Mouse (Mus musculus) MEL-GATA-1-ER (cell line): Measurements from ENCODE around the gene Gcc1.

Experiments
- DNase-seq: peaks from one replicate; pipeline ENCODE4 v3.0.0-alpha.2; 2012; ENCODE audit warnings: low read depth; ENCODE audit errors: extremely low read depth

Gene Gcc1

DNA sequence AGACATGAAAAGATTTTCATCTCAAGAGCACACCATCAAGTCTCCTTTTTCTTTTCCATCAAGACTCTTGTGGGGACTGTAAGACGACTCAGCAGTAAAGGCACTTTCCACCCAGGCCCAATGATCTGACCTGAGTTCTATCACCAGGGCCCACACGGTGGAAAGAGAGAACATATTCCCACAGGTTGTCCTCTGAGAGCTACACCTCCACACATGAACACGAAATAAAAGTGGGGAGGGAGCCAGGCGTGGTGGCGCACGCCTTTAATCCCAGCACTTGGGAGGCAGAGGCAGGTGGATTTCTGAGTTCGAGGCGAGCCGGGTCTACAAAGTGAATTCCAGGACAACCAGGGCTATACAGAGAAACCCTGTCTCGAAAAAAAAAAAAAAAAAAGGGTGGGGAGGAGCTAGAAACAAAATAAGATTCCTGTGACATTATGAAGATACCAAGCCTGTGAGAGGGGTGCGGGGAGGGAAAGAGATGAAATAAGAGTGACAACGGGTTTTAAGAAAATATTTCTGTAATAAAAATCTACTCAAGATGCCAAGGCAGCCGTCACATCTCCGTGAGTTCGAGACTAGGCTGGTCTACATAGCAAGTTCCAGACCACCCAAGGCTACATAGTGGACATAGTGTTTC is 5.4 kb downstream of the Gcc1 start:
- DNase-seq = no peak

GRCm38 (mm10) chr6:28421469-28422000 is 6.7 kb downstream of the Gcc1 start:
- peak; percentile 90 for DNase-seq

DNA sequence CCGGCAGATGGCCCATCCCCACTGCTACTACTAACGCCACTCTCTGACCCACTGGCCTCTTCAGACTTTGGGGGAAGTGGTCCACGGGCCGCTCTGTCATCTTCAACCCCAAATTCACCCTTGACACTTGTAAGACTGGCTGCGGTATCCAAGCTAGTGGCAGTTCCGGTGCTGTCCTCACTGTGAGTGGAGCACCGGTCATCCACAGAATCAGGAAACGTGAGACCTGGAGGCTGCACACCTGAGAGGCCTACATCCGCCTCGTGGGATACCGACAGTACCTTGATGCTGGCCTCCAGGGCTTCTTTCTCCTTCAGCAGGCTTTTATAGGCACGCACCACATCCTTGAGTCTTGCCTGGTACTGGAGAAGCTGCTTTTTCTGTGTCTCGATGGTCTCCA is 7.3 kb downstream of the Gcc1 start:
- DNase-seq = no peak

- no peak for DNase-seq
Observed at GRCm38 (mm10) chr6:28420361-28420760, 7.8 kb downstream of the Gcc1 start.

DNA sequence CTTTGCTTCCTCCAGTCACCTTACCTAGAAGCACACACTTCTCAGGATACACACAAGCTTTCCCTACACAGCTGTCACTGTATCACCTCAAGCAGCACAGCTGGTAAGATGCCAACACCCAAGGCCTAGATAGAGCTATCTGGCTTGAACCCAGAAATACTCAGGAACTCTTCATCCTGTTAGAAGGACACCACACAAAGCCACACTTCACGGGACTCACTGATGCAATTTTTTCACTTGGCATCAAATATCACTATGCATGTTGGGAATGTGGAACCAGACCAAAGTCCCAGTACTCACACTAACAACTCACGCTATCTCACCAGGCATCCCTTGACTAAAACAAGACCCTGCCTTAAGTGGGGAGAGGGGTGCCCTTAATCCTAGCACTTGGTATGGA is 8.5 kb downstream of the Gcc1 start:
- no peak for DNase-seq

- no peak for DNase-seq
Observed at GRCm38 (mm10) chr6:28418449-28418848, 9.7 kb downstream of the Gcc1 start.

- DNase-seq = no peak
Observed at GRCm38 (mm10) chr6:28416981-28417380, 11.2 kb downstream of the Gcc1 start.

GRCm38 (mm10) chr6:28411236-28411635 is 17.0 kb downstream of the Gcc1 start:
- no peak for DNase-seq

GRCm38 (mm10) chr6:28410053-28410452 is 18.1 kb downstream of the Gcc1 start:
- no peak for DNase-seq

GRCm38 (mm10) chr6:28399791-28400190 is 28.4 kb downstream of the Gcc1 start:
- no peak for DNase-seq

GRCm38 (mm10) chr6:28398726-28399125 is 29.5 kb downstream of the Gcc1 start:
- DNase-seq = no peak

GRCm38 (mm10) chr6:28397681-28398203 is 30.4 kb downstream of the Gcc1 start, which contains the start of gene Zfp800:
Gene Zfp800 (minus strand): TSS chr6:28398005.
- DNase-seq = no peak

GRCm38 (mm10) chr6:28396853-28397457 is 31.2 kb downstream of the Gcc1 start:
- DNase-seq = no peak

- DNase-seq = no peak
Observed at GRCm38 (mm10) chr6:28396051-28396852, 31.9 kb downstream of the Gcc1 start.

GRCm38 (mm10) chr6:28389038-28389437 is 39.2 kb downstream of the Gcc1 start:
- no peak for DNase-seq

DNA sequence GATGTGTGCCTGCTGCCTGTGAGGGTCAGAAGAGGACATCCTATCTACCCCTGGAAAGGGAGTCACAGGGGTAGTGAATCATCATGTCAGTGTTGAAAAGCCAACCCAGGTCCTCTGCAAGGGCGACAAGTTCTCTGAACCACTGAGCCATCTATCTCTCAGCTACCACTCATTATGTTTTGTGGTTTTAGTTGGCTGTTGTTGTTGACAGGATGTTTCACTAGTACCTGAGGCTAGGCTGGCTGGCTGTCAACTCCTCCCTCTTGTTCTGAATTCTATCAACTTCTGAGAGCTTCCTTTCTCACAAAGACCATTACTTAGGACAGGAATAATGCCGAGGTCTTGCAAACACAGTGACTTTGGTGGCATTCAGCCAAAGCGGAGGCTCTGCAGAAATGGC is 43.0 kb downstream of the Gcc1 start:
- DNase-seq = no peak

- no peak for DNase-seq
Observed at GRCm38 (mm10) chr6:28381983-28382382, 46.2 kb downstream of the Gcc1 start.

- DNase-seq = no peak
Observed at GRCm38 (mm10) chr6:28369966-28370683, 58.1 kb downstream of the Gcc1 start.

GRCm38 (mm10) chr6:28367575-28367974 is 60.6 kb downstream of the Gcc1 start:
- DNase-seq = no peak
